Mouse (Mus musculus) liver (tissue): ENCODE results near the gene Hpcal1.

Experiments used
- DNase-seq: peaks from one replicate; pipeline ENCODE4 v3.0.0-alpha.2; 2020; ENCODE audit warnings: mixed read lengths

Gene Hpcal1

DNA sequence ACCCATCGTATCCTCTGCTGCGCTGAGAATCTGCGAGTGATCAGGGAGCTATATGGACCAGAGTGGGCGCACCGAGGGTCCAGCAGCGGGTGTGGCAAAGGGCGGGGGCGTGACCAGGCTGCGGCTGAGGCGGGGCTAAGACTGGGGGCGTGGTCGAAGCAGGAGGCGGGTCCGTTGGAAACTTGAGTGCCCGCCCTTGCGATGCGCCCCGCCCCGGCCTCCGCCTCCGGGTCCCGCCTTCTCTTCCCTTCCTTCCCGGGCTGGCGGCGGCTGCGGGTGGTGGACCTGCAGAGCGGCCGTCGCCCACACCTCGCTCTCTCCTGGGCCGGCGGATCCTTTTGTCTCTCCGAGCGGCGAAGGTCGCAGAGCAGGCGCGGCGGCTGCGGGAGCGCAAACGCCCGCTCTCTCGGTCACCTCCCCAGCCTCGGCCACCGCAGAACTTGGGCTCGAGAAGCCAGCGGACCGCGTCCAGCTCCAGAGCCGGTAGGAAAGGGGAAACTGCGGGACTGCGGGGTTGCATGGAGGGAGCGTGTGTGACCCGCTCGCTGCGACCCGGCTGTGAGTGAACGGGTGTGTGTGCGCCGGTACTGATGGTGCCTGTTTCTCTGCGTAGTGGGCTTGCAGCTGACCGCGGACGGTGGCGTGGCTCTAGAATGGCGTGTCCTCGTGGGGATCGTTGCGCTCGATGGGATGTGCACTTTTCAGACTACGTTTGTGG lies at the start of gene Hpcal1:
TSS of gene Hpcal1 (plus strand) at position 293 of the 718 bp plus-strand sequence.
- DNase-seq: peak; percentile 95

DNA sequence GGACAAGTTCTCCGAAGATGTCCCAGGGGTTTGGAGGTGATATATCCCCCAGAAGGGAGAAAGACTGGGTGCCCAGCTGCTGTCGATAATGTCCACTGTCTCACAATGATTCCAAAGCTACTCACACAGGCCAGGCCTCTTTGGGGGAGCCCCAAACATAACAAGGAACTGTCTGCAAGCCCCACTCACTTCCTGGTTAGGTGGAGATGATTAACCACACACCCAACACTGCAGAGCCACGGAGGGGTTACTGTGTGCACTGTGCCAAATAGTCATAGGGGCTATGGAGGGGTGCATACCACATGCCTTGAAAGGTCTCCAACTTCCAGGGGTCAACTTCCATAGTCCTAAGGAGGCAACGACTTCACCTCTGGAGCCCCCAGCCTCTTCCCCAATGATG lies 49.4 kb upstream of the Hpcal1 start:
- no peak for DNase-seq

DNA sequence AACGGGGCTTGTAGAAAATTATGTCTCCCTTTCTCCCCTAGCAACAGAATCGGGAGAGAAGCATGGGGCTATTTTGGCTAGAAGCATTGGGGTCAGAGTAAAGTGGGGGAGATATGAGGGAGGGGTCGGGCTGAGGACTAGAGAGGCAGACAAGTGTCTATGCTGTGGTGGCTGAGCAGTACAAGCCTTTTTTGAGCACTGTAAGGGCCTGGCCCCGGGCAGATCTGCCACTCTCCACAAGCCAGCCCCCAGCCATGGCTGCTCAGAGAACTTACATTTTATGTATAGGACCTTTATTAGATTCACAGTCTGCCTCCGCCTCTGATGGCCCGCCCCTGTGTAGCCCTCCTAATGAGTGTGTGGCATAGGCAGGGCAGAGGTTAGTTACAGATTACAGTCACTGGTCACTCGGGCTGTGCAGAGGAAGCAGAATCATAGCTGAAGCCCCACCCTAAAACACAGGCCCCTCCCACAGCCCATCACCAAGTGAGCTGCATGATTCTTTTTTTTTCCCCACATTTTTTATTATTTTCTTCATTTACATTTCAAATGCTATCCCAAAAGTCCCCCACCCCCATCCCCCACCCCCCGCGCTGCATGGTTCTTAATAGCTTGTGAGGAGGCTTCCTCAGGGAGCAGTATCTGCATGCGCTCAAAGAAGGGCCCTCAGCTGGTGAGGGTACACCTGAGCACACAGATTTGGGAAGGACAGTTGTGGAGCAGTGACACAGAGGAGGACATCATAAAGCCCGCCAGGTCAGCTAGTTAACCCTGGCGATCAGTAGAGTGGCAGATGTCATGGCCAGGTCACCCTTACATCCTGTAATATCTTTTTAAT lies 46.1 kb upstream of the Hpcal1 start:
- no peak for DNase-seq

DNA sequence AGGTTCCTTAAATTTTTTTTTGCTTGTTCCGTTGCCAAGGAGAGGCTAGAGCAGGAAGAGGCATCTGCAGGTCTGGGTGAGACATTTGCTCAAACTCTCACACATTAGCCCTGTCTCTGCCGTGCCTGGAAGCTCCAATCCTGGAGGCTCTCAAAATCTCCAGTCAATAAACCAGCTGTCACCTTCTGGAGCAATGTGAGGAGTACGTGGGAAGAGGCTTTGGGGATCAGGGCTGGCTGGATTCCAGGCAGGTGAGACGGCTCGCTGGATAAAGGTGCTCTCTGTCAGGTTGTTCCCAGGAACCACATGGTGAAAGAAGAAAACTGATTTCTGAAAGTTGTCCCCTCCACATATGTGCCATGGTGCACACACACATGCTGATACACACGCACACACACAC lies 44.2 kb upstream of the Hpcal1 start:
- DNase-seq: no peak

DNA sequence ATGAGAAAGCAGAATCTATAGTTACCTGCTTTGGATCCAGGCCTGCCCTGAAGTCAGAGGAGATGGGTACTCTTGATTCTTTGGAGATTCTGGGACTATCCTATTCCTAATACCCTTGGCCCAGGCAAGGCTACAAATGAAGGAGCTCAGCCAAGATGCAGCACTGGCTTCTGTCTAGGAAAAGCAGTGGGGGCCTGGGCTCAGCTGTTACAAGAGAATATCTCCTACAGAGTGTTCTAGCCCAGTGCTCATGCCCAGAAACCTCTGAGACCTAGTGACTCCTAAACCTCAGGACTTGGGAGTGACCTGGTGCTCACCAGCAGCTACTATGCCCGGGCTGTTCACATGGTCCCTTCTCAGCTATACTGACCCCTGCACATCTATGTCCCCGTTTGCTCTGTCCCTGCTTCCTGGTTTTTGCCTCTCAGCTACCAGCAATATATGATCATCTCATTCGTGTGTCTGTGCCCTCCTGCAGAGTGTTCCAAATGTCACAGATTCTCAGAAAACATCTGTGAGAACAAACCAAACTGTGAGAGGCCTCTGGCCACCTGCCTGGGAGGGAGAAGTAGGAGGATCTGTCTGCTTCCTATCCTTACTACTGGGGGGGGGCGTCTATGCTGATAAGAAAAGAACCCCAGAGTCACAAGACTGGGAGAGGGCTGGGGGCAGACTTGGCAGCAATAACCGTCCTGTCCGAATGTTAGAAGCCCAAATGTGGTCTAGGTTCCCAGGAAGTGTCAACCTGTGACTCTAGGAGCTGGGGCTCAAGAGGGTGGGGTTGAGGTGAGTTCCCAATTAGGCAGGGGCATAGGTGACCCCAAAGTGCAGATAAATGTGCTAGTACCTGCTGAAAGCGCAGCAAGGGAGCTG lies 39.2 kb upstream of the Hpcal1 start:
- DNase-seq: no peak

DNA sequence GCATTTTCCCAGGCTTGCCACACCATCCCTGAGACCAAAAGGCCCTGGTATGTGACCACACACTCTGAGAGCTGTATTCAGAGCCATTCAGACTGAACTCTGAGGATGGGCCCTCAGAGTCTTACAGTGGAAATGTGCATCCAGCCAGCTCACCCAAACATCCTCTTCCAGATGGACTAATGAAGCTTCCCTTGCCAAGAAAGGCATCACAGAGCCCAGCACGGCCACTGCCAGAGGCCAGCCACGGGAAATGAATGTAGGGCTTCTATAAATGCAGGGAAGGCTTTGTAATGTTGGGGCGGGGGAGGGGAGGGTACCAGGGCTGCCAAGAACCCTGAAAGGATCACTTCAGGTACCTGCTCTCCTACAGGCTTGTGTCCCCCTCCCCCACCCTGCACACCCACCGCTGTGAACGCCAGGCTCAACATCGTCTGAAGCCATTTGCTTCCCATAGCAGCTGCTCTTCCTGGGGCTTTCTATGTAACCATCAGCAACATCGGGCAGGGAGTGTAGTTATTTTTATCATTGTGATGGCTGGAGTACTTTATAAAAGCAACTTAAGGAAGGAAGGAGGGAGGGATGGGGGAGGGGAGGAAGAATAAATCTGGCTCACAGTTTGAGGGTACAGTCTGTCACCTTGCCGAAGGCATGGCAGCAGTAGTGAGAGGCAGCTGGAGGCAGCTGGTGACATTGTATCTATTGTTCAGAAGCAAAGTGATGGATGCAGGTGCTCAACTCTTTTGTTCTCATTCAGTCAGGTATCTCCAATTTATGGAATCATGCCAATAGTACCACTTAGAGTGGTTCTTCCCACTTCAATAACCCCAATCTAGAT lies 38.2 kb upstream of the Hpcal1 start:
- no peak for DNase-seq

DNA sequence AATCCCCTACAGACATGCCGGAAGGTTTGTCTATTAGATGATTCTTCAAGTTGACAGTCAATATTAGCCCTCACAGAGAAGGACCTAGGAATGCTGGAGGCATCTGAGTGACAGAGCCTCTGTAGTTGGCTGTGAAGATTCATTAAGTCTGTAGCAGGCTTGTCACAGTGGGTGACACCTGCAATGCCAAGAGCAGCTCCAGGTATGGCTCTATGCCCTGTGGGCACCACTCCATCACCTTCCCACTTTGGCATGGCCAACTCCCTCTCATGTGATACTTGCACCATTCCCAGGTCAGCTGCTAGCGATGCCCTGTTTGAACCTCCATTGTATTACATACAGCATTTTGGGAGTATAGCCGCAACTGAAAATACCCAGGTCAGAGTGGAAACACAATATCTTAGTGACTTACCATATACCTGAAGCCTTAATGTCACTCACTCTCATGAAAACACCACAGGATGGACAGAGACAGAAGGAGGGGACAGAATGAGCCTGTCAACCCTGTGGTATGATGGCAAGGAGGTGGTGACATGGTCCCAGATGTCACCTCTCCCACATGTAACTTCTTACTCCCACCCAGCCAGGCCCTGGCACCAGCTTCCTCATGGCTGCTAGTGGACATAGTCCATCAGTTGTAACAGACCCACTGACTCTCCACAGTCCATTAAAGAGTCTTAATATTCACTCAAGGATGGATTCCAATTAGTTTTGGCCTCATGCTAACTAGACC lies 37.4 kb upstream of the Hpcal1 start:
- DNase-seq: no peak

DNA sequence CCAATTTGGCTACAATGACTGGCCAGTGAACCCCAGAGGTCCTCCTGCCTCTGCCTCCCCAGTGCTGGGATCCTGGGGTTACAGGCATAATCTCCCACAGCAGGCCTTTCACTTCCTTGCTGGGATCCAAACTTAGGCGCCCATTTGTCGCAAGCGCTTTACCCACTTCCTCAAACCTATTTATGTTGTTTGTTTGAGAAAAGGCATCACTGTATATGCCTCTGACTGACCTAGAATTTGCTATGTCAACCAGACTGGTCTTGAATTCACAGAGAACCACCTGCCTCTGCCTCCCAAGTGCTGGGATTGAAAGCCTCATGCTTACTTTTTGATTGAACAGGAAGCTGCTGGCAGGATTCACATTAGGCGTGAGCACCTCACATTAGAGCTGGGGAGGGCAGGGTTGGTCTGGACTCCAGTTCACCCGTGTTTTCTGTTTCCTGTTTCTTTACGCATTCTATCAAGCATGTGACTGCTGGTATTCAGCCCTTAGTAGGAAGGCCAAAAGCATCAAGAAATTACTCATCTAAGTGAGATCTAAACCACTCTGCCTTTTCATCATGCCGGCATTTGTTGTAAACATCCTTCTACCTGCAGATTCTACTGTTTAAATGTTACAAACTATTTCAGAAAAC lies 33.0 kb upstream of the Hpcal1 start:
- no peak for DNase-seq

DNA sequence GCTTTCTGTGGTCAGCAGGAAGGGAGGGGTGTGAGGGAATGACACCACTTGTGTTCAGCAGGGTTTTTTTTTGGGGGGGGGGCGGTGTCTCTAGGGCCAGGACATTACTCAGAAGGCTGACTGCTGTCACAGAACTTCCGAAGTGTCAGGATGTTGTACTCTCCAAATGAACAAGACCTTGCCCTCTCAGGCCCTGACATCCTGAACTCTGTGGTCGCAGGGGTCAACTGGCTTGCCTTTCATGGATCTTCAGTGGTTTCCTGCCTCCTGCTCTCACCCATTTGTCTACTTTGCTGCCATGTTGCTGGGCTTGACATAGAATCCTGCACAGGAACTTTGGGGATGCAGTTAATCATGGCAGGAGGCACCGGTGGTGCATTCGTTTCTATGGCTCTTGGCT lies 32.1 kb upstream of the Hpcal1 start:
- DNase-seq: no peak

DNA sequence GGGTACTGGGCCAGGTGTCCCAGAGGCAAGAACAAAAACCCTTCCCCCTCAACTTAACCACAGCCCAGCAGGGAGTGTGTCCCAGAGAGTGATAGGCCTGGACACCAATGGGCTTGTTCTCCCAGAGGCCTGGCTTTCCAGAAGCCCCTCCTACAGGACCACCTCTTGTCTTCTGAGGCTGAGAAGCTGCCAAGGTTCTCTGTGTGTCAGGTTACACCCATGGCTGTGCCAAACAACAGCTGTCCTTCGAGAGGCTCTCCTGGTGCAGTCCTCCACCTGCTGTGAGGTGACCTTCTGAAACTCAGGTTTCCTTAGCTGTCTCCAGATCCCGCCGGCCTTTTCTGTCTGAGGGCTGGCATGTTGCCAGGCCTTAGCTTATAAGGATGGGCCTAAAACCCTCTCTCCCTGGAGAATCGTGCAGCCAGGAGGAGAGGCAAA lies 29.2 kb upstream of the Hpcal1 start:
- DNase-seq: peak; percentile 25

DNA sequence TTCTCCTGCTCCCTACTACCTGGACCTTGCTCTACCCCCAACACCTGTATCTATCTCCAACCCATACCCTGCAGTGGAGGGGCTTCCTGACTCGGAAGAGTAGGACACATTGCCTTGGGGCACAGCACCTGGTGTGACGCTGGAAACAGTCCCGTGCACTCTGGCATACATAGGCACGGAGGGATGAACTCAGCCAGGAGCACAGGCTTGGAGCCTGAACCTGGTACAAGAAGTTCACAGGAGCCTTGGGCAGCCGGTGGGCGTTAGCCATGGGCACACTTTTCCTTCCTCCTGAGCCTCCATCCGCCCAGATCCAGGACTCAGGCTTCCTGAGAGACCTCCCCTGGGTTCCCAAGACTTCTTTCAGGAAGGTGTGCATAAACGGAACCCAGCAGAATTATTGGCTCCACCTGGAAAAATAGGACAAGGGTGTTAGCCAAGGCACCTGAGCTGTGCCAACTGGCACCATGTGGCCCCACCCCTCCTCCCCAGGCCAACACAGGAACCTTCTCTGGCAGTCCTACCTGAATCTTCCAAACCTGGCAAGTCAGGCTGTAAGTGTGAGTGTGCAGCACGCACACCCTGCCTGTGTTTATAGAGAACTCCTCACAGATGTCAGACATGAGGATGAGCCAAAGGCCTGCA lies 26.5 kb upstream of the Hpcal1 start:
- DNase-seq: no peak

DNA sequence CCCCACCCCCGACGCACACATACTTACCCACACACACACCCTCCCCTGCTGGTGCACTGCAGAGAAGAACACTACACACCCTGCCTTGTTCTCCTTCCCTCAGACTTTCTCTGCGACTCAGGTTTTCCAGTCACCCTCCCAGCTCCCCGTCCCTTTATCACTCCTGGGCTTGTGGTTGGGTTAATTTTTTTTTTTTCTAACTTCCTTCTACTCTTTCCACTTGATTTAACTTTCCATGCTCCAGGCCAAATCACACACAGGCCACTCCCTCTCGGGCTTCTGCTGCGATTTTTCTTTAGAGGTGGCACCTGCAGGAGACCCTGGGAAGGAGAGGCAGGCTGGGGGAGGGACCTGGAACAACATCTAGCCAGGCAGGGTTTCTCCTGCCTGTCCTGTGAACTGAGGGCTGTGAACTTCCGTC lies 24.7 kb upstream of the Hpcal1 start:
- DNase-seq: no peak

DNA sequence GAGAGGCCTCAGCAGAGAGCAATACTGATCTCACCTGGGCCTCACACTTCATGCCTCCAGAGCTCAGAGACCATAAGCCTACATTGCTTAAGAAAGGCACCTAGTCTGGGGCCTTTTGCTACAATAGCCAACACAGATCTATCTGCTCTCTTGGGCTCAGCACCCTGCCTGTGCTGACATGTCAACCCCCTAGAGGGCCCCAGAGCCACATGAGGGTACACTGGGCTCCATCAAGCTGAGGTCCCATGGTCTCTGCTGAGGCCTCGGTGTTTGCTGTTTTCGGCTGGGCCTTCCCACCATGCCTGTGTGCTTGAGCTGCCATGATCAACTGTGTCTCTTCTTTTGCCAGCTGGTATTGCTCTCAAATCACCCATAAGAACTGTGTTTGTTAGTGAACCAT lies 24.0 kb upstream of the Hpcal1 start:
- DNase-seq: peak; percentile 14

DNA sequence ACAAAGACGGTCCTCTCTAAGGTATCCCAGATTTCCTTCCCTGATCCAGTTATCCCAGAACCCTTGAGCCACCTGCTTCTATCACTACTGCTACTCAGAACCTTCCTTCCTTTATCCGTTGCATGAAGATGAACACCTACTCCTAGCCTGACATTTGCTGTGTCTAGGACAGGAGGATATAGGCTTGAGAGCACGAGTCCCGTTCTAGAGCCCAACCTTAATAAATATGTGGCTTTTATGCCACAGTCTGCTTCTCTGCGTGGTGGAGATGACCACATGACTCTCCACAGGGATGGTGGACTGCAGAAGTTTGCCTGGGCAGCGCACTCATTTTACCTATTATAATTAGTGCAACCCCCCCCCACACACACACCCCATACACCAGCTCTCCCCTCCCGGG lies 16.9 kb upstream of the Hpcal1 start:
- DNase-seq: no peak

DNA sequence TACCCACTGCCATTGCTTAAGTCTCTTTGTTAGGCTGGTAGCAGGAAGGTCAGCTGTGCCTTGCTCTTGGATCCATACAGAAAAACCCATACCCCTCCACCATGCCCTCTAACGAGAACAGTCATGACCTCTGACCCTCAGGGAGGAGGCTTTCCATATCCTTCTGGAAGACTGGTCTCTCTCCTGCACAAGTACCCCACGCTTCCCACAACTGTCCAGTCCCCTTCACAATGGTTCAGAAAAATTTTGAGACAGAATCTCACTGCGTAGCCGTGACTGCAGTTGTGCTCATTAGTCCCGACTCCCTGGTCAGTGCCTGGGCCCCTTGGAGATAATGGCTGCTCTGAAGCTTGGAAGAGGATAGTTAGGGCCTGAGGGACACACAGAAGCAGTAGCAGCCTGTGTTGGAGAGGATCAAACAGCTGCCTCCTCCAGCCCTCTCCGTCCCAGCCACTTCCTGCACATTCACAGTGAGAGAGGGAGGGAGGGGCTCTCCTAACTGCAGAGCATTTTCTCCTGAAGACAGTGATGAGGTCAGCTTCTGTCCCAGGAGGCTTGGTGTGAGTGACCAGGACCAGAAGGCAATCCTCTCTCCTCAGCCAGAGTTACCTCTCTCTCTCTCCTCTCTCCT lies 16.4 kb upstream of the Hpcal1 start:
- no peak for DNase-seq

DNA sequence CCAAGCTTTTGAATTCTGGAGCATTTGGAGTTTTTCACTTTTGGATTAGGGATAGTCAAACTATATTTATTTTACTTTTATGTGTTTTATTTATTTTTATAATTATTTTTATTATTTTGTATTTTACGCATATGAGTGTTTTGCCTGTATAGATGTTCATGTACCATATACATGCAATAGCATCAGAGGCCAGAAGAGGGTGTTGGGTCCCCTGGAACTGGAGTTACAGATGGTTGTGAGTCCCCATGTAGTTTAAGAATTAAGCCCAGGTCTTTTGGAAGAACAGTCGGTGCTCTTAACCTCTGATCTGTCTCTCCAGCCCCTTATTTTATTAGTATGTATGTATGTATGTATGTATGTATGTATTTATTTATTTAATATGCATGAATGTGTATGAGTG lies 12.9 kb upstream of the Hpcal1 start:
- DNase-seq: no peak

DNA sequence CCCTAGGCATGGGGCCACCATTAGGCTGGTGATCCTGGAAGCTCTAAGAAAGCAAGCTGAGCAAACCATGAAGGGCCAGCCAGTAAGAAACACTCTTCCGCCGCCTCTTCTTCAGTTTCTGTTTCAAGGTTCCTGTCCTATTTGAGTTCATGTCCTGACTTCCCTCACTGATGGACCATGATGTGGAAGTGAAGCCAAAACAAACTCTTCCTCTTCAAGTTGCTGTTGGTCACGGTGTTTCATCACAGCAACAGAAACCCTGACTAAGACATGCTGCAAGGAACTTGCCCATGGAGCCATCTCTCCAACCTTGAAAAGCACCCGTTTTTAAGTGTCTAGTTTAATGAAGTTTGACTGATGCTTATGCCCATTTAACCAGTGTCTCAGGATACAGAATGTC lies 11.1 kb upstream of the Hpcal1 start:
- DNase-seq: no peak

DNA sequence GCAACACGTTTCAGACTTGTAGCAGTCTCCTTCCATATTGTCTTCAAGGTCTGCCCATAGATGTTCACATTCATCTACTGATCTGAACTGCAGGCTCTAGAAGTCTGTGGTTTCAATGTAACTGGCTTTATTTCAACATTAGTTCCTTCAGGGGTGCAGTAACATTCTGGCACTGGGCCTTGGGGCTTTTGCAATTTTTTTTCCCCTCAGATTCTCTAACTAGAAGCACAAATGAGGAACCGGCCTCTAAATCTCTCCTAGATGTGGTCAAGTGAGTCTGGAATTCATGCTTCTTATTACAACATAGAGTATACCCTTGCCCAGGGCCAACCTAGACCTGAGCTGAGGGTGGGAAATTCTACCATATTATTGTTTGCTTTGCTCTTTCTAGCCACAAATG lies 8.5 kb upstream of the Hpcal1 start:
- DNase-seq: no peak

DNA sequence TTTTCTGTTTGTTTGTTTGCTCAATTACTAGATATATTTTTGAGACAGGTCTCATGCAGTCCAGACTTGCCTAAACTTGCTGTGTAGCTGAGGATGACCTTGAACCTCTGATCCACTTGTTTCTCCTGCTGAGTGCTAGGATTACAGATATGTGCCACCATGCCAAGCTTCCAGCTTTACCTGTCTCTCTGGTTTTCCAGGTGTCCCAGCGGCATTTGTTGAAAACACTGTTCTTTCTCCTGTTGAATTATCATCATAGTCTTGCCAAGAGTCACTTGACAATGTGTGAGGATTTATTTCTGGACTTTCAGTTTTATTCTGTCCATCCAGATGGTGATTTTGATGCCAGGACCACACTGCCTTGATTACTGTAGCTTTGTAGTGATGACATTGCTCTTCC lies 6.3 kb upstream of the Hpcal1 start:
- no peak for DNase-seq

DNA sequence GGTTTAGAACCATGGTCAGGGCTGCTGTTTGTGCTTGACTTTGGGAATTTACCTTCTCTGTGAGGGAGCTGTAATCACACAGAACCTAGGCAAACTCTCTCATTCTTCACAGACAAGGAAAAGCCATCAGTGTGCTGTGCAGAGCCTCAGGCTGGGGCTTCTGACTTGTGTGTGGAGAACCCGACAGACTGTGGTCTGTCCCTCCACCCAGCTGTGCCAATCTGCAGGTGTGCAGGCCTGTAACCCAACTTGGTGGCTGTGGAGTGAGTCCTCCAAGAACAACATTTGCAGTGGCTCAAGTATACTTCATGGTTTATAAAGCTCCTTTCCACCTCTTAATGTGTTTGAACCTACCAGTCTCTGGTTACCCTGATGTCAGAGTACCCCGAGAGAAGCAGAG lies 4.5 kb upstream of the Hpcal1 start:
- DNase-seq: no peak
